Mouse (Mus musculus) ES-Bruce4 (cell line): ENCODE measurements around the gene Dstyk.

Experiments
- CTCF ChIP-seq: IDR thresholded peaks from one replicate; pipeline ENCODE4 v1.8.1; 2011; ENCODE audit warnings: low read depth, low read length
- POLR2A ChIP-seq: IDR thresholded peaks from one replicate; pipeline ENCODE4 v1.8.1; 2011; ENCODE audit warnings: low read length; ENCODE audit not compliant: insufficient read depth

DNA sequence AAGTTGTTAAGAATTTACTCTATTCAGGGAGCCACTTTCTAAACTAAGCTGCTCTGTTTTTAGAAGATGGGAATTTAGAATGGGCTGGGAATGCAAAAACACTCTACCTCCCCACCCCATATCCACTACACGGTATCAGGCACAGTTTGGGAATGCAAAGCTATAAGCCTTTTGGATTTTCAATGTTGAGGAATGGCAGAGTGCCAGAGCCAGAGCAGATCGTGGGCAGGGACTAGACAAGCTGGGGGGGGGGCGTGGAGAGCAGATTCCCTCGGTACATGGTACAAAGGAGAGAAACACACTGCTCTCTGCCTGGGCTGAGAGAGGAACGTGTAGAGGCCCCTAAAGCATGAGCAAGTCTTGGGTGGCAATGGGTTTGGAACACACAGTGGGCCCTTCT, 24.5 kb upstream of the Dstyk start:
- no peak for TF ChIP-seq CTCF
- TF ChIP-seq POLR2A, result no peak
